Comparison of ENCODE assay signal across 10 mouse cellular contexts in the genomic region with DNA sequence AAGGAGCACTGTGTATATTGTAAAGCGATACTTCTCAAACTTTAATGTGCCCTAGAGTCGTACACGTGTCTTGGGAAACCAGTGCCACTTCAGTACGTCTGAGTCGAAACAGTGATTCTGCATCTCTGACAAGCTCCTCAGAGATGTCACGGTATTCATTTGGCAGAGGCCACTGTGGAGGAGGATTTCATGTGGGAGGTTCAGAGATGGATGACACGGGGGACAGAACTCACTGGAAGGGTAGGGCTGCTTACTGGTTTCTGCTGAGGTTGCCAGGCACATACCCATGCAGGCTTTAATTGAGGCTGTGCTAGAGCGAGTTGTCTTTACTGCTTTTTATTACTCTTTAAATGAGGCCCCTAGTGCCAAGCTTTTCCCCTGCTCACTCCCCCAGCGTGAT.
DNase-seq lines count a peak whose midpoint lies in the region; ATAC-seq and TF ChIP-seq lines count a peak whose summit lies in the region.
"Had no signal": no experiment of that assay in that cellular context is flagged by ENCODE, and none has a peak within 500 bp of the region (broad histone marks: within the 10 kb centered on the region; RNA-seq: fewer than 3 reads in every experiment).

No protein-coding gene starts in this region.

- no peaks in the 10 kb centered on the region for H3K9me3 ChIP-seq in hindbrain, postnatal 0 days (ENCODE audit: low read length)
- H3K9me3 ChIP-seq in hindbrain, embryonic 11.5 days (ENCODE audit: control insufficient read depth, low read length): no peaks in the 10 kb centered on the region
- H3K9me3 ChIP-seq in embryonic facial prominence, embryonic 13.5 days: no peaks in the 10 kb centered on the region

- peak overlapping the region; percentile 36 for H3K4me2 ChIP-seq in hindbrain, postnatal 0 days (ENCODE audit: low read depth, low read length)
- H3K4me2 ChIP-seq in hindbrain, embryonic 11.5 days (replicated peaks; ENCODE audit: low read depth, low read length): no peak overlapping the region
- peak overlapping the region; percentile 50 for H3K4me2 ChIP-seq in embryonic facial prominence, embryonic 13.5 days

- intact Hi-C loops in gastrocnemius, postnatal 36 days (cut with DNase I): no loop called here

- H3K27me3 ChIP-seq in hindbrain, postnatal 0 days (ENCODE audit: insufficient read depth, low read length): no peaks in the 10 kb centered on the region
- H3K27me3 ChIP-seq in hindbrain, embryonic 11.5 days (ENCODE audit: control insufficient read depth, insufficient read depth, low read length): no peaks in the 10 kb centered on the region
- no peaks in the 10 kb centered on the region for H3K27me3 ChIP-seq in embryonic facial prominence, embryonic 13.5 days

- WGBS in hindbrain, postnatal 0 days: 53% methylated on average over 9 of the region's 9 CpGs
- 68% methylated on average over 9 of the region's 9 CpGs for WGBS in hindbrain, embryonic 11.5 days
- 29% methylated on average over 9 of the region's 9 CpGs for WGBS in embryonic facial prominence, embryonic 13.5 days

- H3K4me3 ChIP-seq in hindbrain, postnatal 0 days (ENCODE audit: low read length): no peak overlapping the region
- H3K4me3 ChIP-seq in hindbrain, embryonic 11.5 days (ENCODE audit: low read depth, low read length): no peak overlapping the region
- no peak overlapping the region; the same call in 1 of the 2 replicates for H3K4me3 ChIP-seq in embryonic facial prominence, embryonic 13.5 days

- no peak for TF ChIP-seq CTCF in hindbrain, postnatal 0 days (IDR thresholded peaks at IDR 0.05; ENCODE audit: low read depth)

- peak; percentile 5 for DNase-seq in hindbrain, postnatal 0 days (ENCODE audit: low spot score)
- no peak for DNase-seq in hindbrain, embryonic 11.5 days (ENCODE audit: low spot score)
- peak; percentile 42 to 43 for DNase-seq in layer of hippocampus, adult 8-10 months (ENCODE audit: low spot score in 2 of 2)
- DNase-seq in mesoderm, embryonic 11.5 days (ENCODE audit: low read depth, low spot score): peak; percentile 15
- DNase-seq in adrenal gland, postnatal 10 days: no peak
- DNase-seq in gastrocnemius, postnatal 36 days: no peak
- no peak for DNase-seq in adrenal gland, adult 18-20 months (ENCODE audit: low spot score in 2 of 2)

- no peak overlapping the region for H3K27ac ChIP-seq in hindbrain, postnatal 0 days
- H3K27ac ChIP-seq in hindbrain, embryonic 11.5 days (ENCODE audit: low read depth, low read length): no peak overlapping the region
- H3K27ac ChIP-seq in embryonic facial prominence, embryonic 13.5 days: no peak overlapping the region

- no peak for ATAC-seq in hindbrain, postnatal 0 days
- no peak for ATAC-seq in hindbrain, embryonic 11.5 days (ENCODE audit: low FRiP score)
- ATAC-seq in embryonic facial prominence, embryonic 13.5 days (ENCODE audit: insufficient number of reproducible peaks, insufficient read depth, low FRiP score, low TSS enrichment, low read depth): no peak
- ATAC-seq: inflammation-experienced regulatory T-cells, adult 6 months; lung, postnatal 0 days had no signal

- no peak overlapping the region for H3K9ac ChIP-seq in hindbrain, postnatal 0 days (replicated peaks; ENCODE audit: low read length)
- H3K9ac ChIP-seq in hindbrain, embryonic 11.5 days (ENCODE audit: low read depth, low read length): no peak overlapping the region
- H3K9ac ChIP-seq in embryonic facial prominence, embryonic 13.5 days: no peak overlapping the region

- H3K36me3 ChIP-seq in hindbrain, postnatal 0 days (ENCODE audit: insufficient read depth, low read length): no peaks in the 10 kb centered on the region
- no peaks in the 10 kb centered on the region for H3K36me3 ChIP-seq in hindbrain, embryonic 11.5 days (ENCODE audit: control insufficient read depth, insufficient read depth, low read length)
- no peaks in the 10 kb centered on the region for H3K36me3 ChIP-seq in embryonic facial prominence, embryonic 13.5 days

- H3K4me1 ChIP-seq in hindbrain, postnatal 0 days (ENCODE audit: insufficient read depth, low read length): no peaks in the 10 kb centered on the region
- H3K4me1 ChIP-seq in hindbrain, embryonic 11.5 days (replicated peaks; ENCODE audit: control insufficient read depth, insufficient read depth, low read length): no peaks in the 10 kb centered on the region
- peaks cover 14% of the 10 kb centered on the region for H3K4me1 ChIP-seq in embryonic facial prominence, embryonic 13.5 days

Comparison
In these comparisons a context has a peak if more than half of its experiments do, and no peak if none do; other contexts are left out.
1. DNase-seq: peak in hindbrain, postnatal 0 days (single experiment), layer of hippocampus, adult 8-10 months (2 of 2) and mesoderm, embryonic 11.5 days (single experiment); none in hindbrain, embryonic 11.5 days (single experiment), adrenal gland, postnatal 10 days (single experiment), gastrocnemius, postnatal 36 days (0 of 2) and adrenal gland, adult 18-20 months (0 of 2).